Mouse (Mus musculus): ENCODE results near the gene Asb13.

GRCm38 (mm10) chr13:3669611-3670010 lies 35.8 kb downstream of the Asb13 start:
- TF ChIP-seq POLR2AphosphoS5 (IDR thresholded peaks at IDR 0.05; ENCODE audit: insufficient replicate concordance, low read depth, low read length) (no peak), CTCF (IDR thresholded peaks at IDR 0.05; ENCODE audit: low read depth, low read length) (no peak), TAL1 (conservative IDR thresholded peaks at IDR 0.05; ENCODE audit: low read depth, low read length) (no peak), GATA1 (IDR thresholded peaks at IDR 0.05; ENCODE audit: borderline replicate concordance, low read length) (no peak)

All from G1E (cell line).